In the genomic region with DNA sequence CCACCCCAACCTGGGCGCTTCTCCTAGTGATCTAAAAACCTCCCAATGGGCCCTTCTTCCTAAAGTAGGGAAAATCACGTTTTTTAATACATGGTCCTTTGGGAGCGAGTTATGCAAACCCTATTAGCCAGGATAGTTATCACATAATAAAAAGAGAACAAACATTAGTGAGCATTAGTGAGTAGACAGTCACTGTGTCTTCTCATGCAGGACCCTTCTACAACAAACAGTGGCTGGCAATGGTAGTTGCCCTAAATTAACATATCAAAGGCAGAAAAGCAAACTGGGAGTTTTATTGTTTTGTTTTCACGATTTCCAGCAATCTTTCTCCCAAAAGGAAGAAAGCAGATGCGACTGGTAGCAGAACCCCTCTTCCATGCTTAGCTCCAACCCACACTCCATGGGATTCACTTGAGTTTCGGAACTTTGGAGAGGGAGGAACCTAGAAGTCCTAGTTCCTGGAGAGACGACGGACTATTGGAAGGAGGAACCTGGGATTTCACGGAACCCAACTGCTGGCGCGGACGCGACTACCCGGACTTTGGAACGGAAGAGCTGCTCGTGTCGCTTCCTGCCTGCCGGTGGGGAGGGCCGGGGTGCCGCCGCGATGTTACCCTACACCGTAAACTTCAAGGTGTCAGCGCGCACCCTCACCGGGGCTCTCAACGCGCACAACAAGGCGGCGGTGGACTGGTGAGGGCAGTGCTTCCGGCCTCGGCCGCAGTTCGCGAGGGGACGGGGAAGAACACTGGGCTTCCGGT, we compare ENCODE assay signal across 8 mouse cellular contexts. TPM values are rescaled to one million over a fixed set of nuclear protein-coding genes. Genes with fewer than 3 reads are reported as not detected.
DNase-seq lines count a peak whose midpoint lies in the region; ATAC-seq and TF ChIP-seq lines count a peak whose summit lies in the region.

A gene (plus strand): TSS at position 493 of the 761 bp plus-strand sequence.

- 0 out of 2 replicates have a peak, but pooled peaks cover 4% of the 10 kb centered on the region for H3K36me3 ChIP-seq in embryonic facial prominence, embryonic 15.5 days
- peaks cover 7% of the 10 kb centered on the region for H3K36me3 ChIP-seq in limb, embryonic 14.5 days (ENCODE audit: control insufficient read depth, insufficient read depth, low read length)
- no peaks in the 10 kb centered on the region for H3K36me3 ChIP-seq in midbrain, postnatal 0 days (ENCODE audit: insufficient read depth, low read length)

- peak within 1 kb of the TSS; percentile 88 for H3K27ac ChIP-seq in bone marrow, adult 2 months (ENCODE audit: control insufficient read depth, insufficient read depth, low read depth, low read length, poor library complexity)
- H3K27ac ChIP-seq in embryonic facial prominence, embryonic 15.5 days (replicated peaks): peak within 1 kb of the TSS; percentile 93
- peak within 1 kb of the TSS; percentile 91 for H3K27ac ChIP-seq in limb, embryonic 14.5 days (replicated peaks; ENCODE audit: low read depth, low read length)
- H3K27ac ChIP-seq in midbrain, postnatal 0 days (ENCODE audit: low read depth, low read length): peak within 1 kb of the TSS; percentile 88

- H3K27me3 ChIP-seq in embryonic facial prominence, embryonic 15.5 days: peaks cover 6% of the 10 kb centered on the region; the same call in 1 of the 2 replicates
- H3K27me3 ChIP-seq in limb, embryonic 14.5 days (ENCODE audit: control insufficient read depth, insufficient read depth, low read length): no peaks in the 10 kb centered on the region
- no peaks in the 10 kb centered on the region for H3K27me3 ChIP-seq in midbrain, postnatal 0 days (ENCODE audit: insufficient read depth, low read length)

- 4% methylated on average over 37 of the region's 37 CpGs for WGBS in bone marrow, adult 2 months
- WGBS in embryonic facial prominence, embryonic 15.5 days: 3% methylated on average over 37 of the region's 37 CpGs
- WGBS in limb, embryonic 14.5 days: 3% methylated on average over 36 of the region's 37 CpGs
- WGBS in midbrain, postnatal 0 days: 4% methylated on average over 37 of the region's 37 CpGs

- H3K9me3 ChIP-seq in embryonic facial prominence, embryonic 15.5 days (replicated peaks): no peaks in the 10 kb centered on the region
- H3K9me3 ChIP-seq in limb, embryonic 14.5 days (ENCODE audit: control insufficient read depth, low read length): no peaks in the 10 kb centered on the region
- no peaks in the 10 kb centered on the region for H3K9me3 ChIP-seq in midbrain, postnatal 0 days (ENCODE audit: low read length)

- H3K9ac ChIP-seq in embryonic facial prominence, embryonic 15.5 days: peak within 1 kb of the TSS; percentile 68
- peak within 1 kb of the TSS; percentile 76 for H3K9ac ChIP-seq in limb, embryonic 14.5 days (ENCODE audit: low read depth, low read length, severe bottlenecking)
- H3K9ac ChIP-seq in midbrain, postnatal 0 days (replicated peaks; ENCODE audit: low read length, poor library complexity, severe bottlenecking): peak within 1 kb of the TSS; percentile 77

- ATAC-seq in embryonic facial prominence, embryonic 15.5 days (ENCODE audit: insufficient number of reproducible peaks, low FRiP score, low TSS enrichment, low read depth): peak; percentile 86
- ATAC-seq in limb, embryonic 14.5 days (ENCODE audit: low FRiP score, low read depth): peak; percentile 92
- peak; percentile 84 for ATAC-seq in midbrain, postnatal 0 days (ENCODE audit: low FRiP score)

- peak within 1 kb of the TSS; percentile 61 for H3K4me2 ChIP-seq in embryonic facial prominence, embryonic 15.5 days (replicated peaks)
- H3K4me2 ChIP-seq in limb, embryonic 14.5 days (replicated peaks; ENCODE audit: low read depth, low read length, severe bottlenecking): peak within 1 kb of the TSS; percentile 56
- H3K4me2 ChIP-seq in midbrain, postnatal 0 days (ENCODE audit: low read depth, low read length, poor library complexity, severe bottlenecking): peak within 1 kb of the TSS; percentile 62

- TF ChIP-seq CTCF in bone marrow, adult 2 months (IDR thresholded peaks at IDR 0.05; ENCODE audit: control insufficient read depth, insufficient read depth, low read length): no peak
- no peak for TF ChIP-seq CTCF in midbrain, postnatal 0 days (IDR thresholded peaks at IDR 0.05)

- TF ChIP-seq POLR2A in bone marrow, adult 2 months (IDR thresholded peaks at IDR 0.05; ENCODE audit: borderline replicate concordance, control insufficient read depth, low read depth, low read length): peak; percentile 40; the same call in 1 of the 2 replicates
- TF ChIP-seq POLR2A in limb, embryonic 14.5 days (IDR thresholded peaks at IDR 0.05; ENCODE audit: borderline replicate concordance, extremely low read depth, insufficient read depth, insufficient read length): peak; percentile 52; the same call in 1 of the 2 replicates

- H3K4me1 ChIP-seq in bone marrow, adult 2 months (ENCODE audit: control insufficient read depth, insufficient read depth, low read length): no peaks in the 10 kb centered on the region
- H3K4me1 ChIP-seq in embryonic facial prominence, embryonic 15.5 days: peaks cover 12% of the 10 kb centered on the region; the same call in 1 of the 2 replicates
- H3K4me1 ChIP-seq in limb, embryonic 14.5 days (ENCODE audit: control insufficient read depth, insufficient read depth, low read length): peaks cover 3% of the 10 kb centered on the region; the same call in 1 of the 2 replicates
- H3K4me1 ChIP-seq in midbrain, postnatal 0 days (ENCODE audit: insufficient read depth, low read length): 0 out of 2 replicates have a peak, but pooled peaks cover 2% of the 10 kb centered on the region

- peak within 1 kb of the TSS; percentile 81 for H3K4me3 ChIP-seq in bone marrow, adult 2 months (replicated peaks; ENCODE audit: control insufficient read depth, low read depth, low read length)
- peak within 1 kb of the TSS; percentile 72 for H3K4me3 ChIP-seq in embryonic facial prominence, embryonic 15.5 days (replicated peaks)
- peak within 1 kb of the TSS; percentile 66 for H3K4me3 ChIP-seq in limb, embryonic 14.5 days (replicated peaks; ENCODE audit: low read length)
- peak within 1 kb of the TSS; percentile 68 for H3K4me3 ChIP-seq in midbrain, postnatal 0 days (ENCODE audit: low read depth, low read length)

- DNase-seq in 416B (ENCODE audit: low read depth): peak; percentile 84
- DNase-seq in heart, adult 8-10 months (ENCODE audit: low spot score): peak; percentile 83
- peak; percentile 89 for DNase-seq in kidney, adult 9 months
- peak; percentile 85 for DNase-seq in limb, embryonic 14.5 days (ENCODE audit: low spot score)
- peak; percentile 88 for DNase-seq in midbrain, postnatal 0 days (ENCODE audit: low spot score)
- DNase-seq in spleen, postnatal 14 days (ENCODE audit: low spot score in 2 of 2): peak; percentile 43 to 56

RNA-seq across cellular contexts. Expression of the gene that starts here (rescaled TPM):
- polyA plus RNA-seq in bone marrow, adult 2 months (2011; ENCODE audit: insufficient read depth, insufficient read length, low replicate concordance, missing spikeins): 8.6 and 13.7 TPM in 2 replicates
- 35.8 and 36.7 TPM in 2 replicates for polyA plus RNA-seq in embryonic facial prominence, embryonic 15.5 days (2015; fragmentation: Nextera tagmentation; extraction: Ambion mirVana)
- 10 to 100 TPM; 19.5 to 22.5 (median 22.2) TPM for total RNA-seq in heart, adult 8-10 months (2022)
- polyA plus RNA-seq in limb, embryonic 14.5 days (2012; rRNA removed): 45.8 and 47.0 TPM in 2 replicates
- polyA plus RNA-seq in limb, embryonic 14.5 days (2014; fragmentation: Nextera tagmentation; extraction: Ambion mirVana): 38.1 and 47.0 TPM in 2 replicates
- 40.1 and 49.5 TPM in 2 replicates for total RNA-seq in midbrain, postnatal 0 days (2014; rRNA removed)
- polyA plus RNA-seq in midbrain, postnatal 0 days (2015; fragmentation: Nextera tagmentation; extraction: Ambion mirVana): 28.1 and 29.4 TPM in 2 replicates

Comparison
In these comparisons a context has a peak if more than half of its experiments do, and no peak if none do; other contexts are left out.
1. Peak in every context shown above with its lines: DNase-seq, ATAC-seq, H3K4me3 ChIP-seq and H3K27ac ChIP-seq.